Mouse (Mus musculus): ENCODE measurements around the gene Rnf31.
A peak's percentile ranks its signal among the peaks of the same experiment; 100 is the strongest.

Gene Rnf31

GRCm38 (mm10) chr14:55608339-55608738 is 16.8 kb downstream of the Rnf31 start:
- no peak for DNase-seq

GRCm38 (mm10) chr14:55613346-55613745 is 21.8 kb downstream of the Rnf31 start:
- no peak for DNase-seq

- DNase-seq: no peak
These were observed 23.2 kb downstream of the Rnf31 start for GRCm38 (mm10) chr14:55614565-55615178.

GRCm38 (mm10) chr14:55615876-55616275 is 24.4 kb downstream of the Rnf31 start:
- DNase-seq: no peak

GRCm38 (mm10) chr14:55616844-55617243 is 25.3 kb downstream of the Rnf31 start:
- no peak for DNase-seq

GRCm38 (mm10) chr14:55617822-55618221 is 26.3 kb downstream of the Rnf31 start, which contains the start of gene Rec8:
Rec8 (plus strand) TSS chr14:55618037.
- peak; percentile 57 for DNase-seq

- no peak for DNase-seq
These were observed 27.1 kb downstream of the Rnf31 start for GRCm38 (mm10) chr14:55618486-55619195.

- DNase-seq: no peak
These were observed 36.7 kb downstream of the Rnf31 start for GRCm38 (mm10) chr14:55628077-55628827.

GRCm38 (mm10) chr14:55629312-55629711 is 37.8 kb downstream of the Rnf31 start:
- DNase-seq: peak; percentile 76

GRCm38 (mm10) chr14:55634874-55635522 is 43.5 kb downstream of the Rnf31 start:
- peak; percentile 18 for DNase-seq

- DNase-seq: peak; percentile 95
These were observed 44.1 kb downstream of the Rnf31 start, which contains the start of gene Ipo4 for GRCm38 (mm10) chr14:55635523-55636007. Ipo4 (minus strand) TSS chr14:55635957.

- DNase-seq: no peak
These were observed 46.3 kb downstream of the Rnf31 start, which contains the start of gene Gm49378 for GRCm38 (mm10) chr14:55637795-55638194. Gm49378 (minus strand) TSS chr14:55637895.

- no peak for DNase-seq
These were observed 49.3 kb downstream of the Rnf31 start for GRCm38 (mm10) chr14:55640816-55641215.

GRCm38 (mm10) chr14:55641291-55641690 is 49.8 kb downstream of the Rnf31 start:
- DNase-seq: no peak

- DNase-seq: no peak
These were observed 51.2 kb downstream of the Rnf31 start for GRCm38 (mm10) chr14:55642679-55643059.

GRCm38 (mm10) chr14:55643060-55643907 is 51.8 kb downstream of the Rnf31 start, which contains the start of gene Tm9sf1:
Tm9sf1 (minus strand) TSS chr14:55643806.
- DNase-seq: peak; percentile 84

GRCm38 (mm10) chr14:55644261-55644888 is 52.9 kb downstream of the Rnf31 start:
- peak; percentile 15 for DNase-seq

- no peak for DNase-seq
These were observed 58.4 kb downstream of the Rnf31 start, which contains the start of gene Tssk4 for GRCm38 (mm10) chr14:55649884-55650283. Tssk4 (plus strand) TSS chr14:55650184.

- DNase-seq: no peak
These were observed 60.0 kb downstream of the Rnf31 start for GRCm38 (mm10) chr14:55651528-55651927.

Data from lung, postnatal 36 days (tissue).